Mouse (Mus musculus) T-helper 17 cell (primary cell): ENCODE measurements around the gene Slc8b1.

Experiments used
- in situ Hi-C, 2 experiments: fragments of 300-600 bp; cut with MboI, MseI; formaldehyde crosslinking; loops; 1 replicate in 1 of 2; 2 replicates in 1 of 2; pipeline ENCODE4 v1.15.1; 2025; ENCODE audit warnings: high pct_unique_total_duplicates in 2 of 2

Gene Slc8b1

GRCm38 (mm10) chr5:120566681-120567252, 55.8 kb downstream of the Slc8b1 start:
- in situ Hi-C loops: no loop called here

DNA sequence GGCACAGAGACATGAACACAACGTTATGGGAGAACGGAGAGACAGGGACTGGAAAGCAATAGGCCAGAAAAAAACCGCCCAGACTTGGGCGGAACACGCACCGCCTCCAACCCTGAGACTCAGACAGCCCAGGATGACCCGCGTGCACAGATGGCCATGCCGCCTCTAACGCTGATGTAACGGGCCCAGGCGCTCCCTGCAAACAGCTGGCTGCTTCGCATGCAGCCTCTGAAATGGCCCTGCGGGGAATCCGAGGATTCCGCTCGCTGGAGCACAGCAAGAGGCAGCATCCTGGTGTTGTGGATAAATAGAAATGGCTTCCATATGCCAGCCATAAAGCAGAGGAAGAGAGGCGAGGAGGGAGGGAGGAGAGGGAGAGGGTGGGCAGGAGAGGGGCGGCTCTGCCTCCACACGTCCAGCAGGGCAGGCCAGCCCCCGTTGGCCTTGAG, 56.3 kb downstream of the Slc8b1 start:
- in situ Hi-C loops: no loop called here

GRCm38 (mm10) chr5:120567761-120568211, 56.8 kb downstream of the Slc8b1 start:
- in situ Hi-C loops: no loop called here

GRCm38 (mm10) chr5:120568336-120568768, 57.4 kb downstream of the Slc8b1 start:
- in situ Hi-C loops: no loop called here

DNA sequence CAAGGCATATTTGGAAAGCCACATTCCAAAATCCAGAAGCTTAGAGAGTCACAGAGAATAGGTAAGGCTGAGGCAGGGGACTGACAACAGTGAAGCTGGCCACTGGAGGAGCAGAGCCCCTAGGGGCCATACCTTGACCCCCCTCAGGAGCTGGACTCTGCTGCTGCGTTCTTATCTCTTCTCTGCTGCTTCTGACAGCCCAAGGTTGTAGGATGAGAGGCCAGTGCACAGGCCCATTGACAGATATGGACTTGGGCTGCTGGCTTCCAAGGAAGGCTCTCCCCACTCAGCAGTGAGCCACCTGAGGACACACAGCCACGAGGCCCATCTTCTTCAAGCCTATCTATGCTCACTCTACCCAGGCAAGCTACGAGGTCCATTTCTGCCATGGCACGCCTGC, 58.0 kb downstream of the Slc8b1 start:
- in situ Hi-C loops: no loop called here

GRCm38 (mm10) chr5:120569791-120570190, 58.8 kb downstream of the Slc8b1 start:
- in situ Hi-C loops: no loop called here

GRCm38 (mm10) chr5:120570289-120570897, 59.4 kb downstream of the Slc8b1 start:
- in situ Hi-C loops: no loop called here

DNA sequence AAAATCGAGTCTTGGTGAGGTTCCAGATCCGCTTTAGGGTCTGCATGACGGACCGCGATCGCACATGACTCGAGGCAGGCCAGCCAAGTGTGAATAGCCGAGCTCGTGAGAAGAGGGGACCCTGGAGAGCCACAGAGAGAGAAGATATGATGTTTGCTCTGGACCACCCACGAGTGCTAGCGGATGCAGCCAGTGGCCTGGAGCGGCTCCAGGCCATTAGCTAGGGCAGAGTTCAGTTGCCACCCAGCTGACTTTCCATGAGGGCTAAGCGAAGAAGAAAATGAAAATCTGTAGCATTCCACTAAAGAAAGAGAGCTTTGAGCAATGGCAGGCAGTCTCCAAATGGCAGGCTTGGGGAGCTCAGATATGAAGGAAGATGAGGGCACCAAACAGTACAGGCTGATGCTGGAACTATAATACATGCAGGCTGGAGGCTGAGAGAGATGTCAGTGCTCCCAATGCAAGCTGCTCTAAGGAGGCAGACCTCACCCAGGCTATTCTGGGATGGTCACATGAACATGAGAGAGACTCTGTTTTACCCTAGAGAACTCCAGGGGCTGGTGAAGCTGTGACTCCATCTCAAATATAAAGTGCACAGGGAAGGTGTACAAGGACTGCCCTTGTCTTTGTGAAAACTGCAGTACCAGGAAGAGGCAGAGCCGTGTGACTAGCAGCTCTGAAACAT, 60.2 kb downstream of the Slc8b1 start:
- in situ Hi-C loops: no loop called here

DNA sequence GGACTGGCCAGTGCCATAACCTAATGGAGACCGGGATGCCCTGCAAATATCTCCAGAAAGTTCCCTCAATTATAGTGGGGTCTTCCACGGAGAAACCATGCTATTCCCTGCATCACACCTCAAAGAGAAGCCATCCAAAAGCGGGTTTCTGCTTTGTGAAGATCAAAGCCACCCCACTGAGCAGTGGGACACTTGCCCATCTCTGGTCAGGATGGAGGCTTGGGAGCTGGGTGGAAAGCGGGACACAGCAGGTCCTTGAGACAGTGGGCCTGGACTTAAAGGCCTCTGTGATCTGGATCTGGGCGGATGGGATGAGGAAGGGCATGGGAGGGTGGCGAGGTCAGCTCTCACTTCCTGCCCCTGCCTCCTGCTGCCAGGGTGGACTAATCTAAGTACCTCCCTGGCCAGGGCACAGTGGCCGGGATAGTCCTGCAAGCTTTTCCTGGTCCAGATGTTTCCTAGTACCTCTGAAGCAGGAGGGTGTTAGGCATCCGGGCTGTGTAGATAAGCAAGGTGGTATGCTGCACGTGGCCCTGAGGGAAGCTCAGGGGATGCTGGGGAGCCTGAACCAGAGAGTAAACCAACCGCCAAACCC, 63.6 kb downstream of the Slc8b1 start:
- in situ Hi-C loops: no loop called here

GRCm38 (mm10) chr5:120576781-120577301, 65.9 kb downstream of the Slc8b1 start:
- in situ Hi-C loops: no loop called here

- in situ Hi-C loops: no loop called here
Measured at GRCm38 (mm10) chr5:120577935-120578441, 67.0 kb downstream of the Slc8b1 start.

GRCm38 (mm10) chr5:120578504-120579081, 67.6 kb downstream of the Slc8b1 start:
- in situ Hi-C loops: no loop called here

GRCm38 (mm10) chr5:120579211-120579897, 68.4 kb downstream of the Slc8b1 start:
- in situ Hi-C loops: no loop called here

GRCm38 (mm10) chr5:120579898-120580626, 69.1 kb downstream of the Slc8b1 start:
- in situ Hi-C loops: no loop called here

DNA sequence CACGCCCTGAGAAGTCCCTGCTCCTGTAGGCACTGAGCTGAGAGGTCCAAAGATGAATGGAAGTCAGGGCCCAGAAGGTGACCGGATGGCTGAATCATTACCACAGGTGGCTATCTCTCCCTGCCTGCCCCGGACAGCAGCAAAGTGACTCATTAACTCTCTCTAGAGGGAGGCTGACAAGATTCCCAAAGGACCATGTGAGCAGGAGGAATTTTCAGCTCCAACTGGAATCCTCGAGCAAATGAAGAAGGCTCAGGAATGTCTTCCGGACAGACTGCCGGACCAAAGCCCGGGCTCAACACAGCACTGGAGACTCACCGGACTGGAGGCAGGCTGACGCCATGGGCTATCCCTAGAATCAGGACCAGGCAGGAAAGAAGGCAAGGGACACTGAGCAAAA, 71.0 kb downstream of the Slc8b1 start:
- in situ Hi-C loops: no loop called here

DNA sequence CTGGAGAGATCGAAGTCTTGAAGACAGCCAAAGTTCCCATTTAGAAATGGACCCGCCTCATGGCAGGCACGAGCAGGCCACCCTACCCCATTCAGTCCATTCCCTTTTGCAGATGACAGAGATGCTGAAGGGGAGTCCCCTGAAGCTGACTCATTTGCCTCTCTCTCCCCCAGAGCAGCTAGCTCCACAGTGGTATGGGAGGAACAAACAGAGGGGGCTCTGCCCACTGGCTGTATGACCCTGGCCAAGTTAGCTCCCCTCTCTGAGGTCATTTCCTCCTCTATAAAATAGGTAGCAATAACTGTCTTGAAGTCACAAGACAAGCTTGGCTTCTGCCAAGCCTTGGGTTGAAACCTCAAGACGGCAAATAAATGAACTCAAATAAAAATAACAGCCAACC, 72.5 kb downstream of the Slc8b1 start:
- in situ Hi-C loops: no loop called here
